Mouse (Mus musculus) stomach, embryonic 16.5 days (tissue): Measurements from ENCODE around the gene Surf6. TPM values are rescaled to one million over a fixed set of nuclear protein-coding genes. Genes with fewer than 3 reads are reported as not detected.

Experiments used
- ATAC-seq: fragments of 200-750 bp; cut with Nextera tagmentation; 2 replicates; pipeline ENCODE4 v1.8.0; 2017; ENCODE audit warnings: moderate number of reproducible peaks, moderate TSS enrichment; ENCODE audit not compliant: insufficient read depth, low FRiP score
- H3K27ac ChIP-seq: fragments of 300-500 bp; sonication (generic); 2 replicates; pipeline ENCODE4 v1.5.1; 2014; ENCODE audit warnings: low read length
- H3K27me3 ChIP-seq: fragments of 300-500 bp; sonication (generic); 2 replicates; pipeline ENCODE4 v1.6.1; 2014; ENCODE audit warnings: low read length, control low read depth, mixed read lengths; ENCODE audit not compliant: control insufficient read depth, insufficient read depth
- H3K36me3 ChIP-seq: fragments of 300-500 bp; sonication (generic); 2 replicates; pipeline ENCODE4 v1.6.1; 2014; ENCODE audit warnings: low read length; ENCODE audit not compliant: control insufficient read depth, insufficient read depth
- H3K4me1 ChIP-seq: fragments of 300-500 bp; sonication (generic); 2 replicates; pipeline ENCODE4 v1.6.1; 2014; ENCODE audit warnings: low read length, control low read depth, mixed read lengths; ENCODE audit not compliant: control insufficient read depth, insufficient read depth
- H3K4me2 ChIP-seq: fragments of 300-500 bp; sonication (generic); 2 replicates; pipeline ENCODE4 v1.6.1; 2014; ENCODE audit warnings: low read depth, low read length, mixed read lengths
- H3K4me3 ChIP-seq: fragments of 300-500 bp; sonication (generic); replicated peaks from 2 replicates; pipeline ENCODE4 v1.5.1; 2014; ENCODE audit warnings: mild to moderate bottlenecking, low read length
- H3K9ac ChIP-seq: fragments of 300-500 bp; sonication (generic); 2 replicates; pipeline ENCODE4 v1.6.1; 2014; ENCODE audit warnings: low read length
- H3K9me3 ChIP-seq: fragments of 300-500 bp; sonication (generic); replicated peaks from 2 replicates; pipeline ENCODE4 v1.6.1; 2016; ENCODE audit warnings: low read length, control low read depth; ENCODE audit not compliant: control insufficient read depth
- WGBS: fragments of 180-500 bp; shearing (Covaris S2); extraction: QIAGEN DNeasy Blood & Tissue Kit; methylation state at CpG from one replicate; pipeline ENCODE4 v1.1.7; 2014; 5-methylcytosine and 5-hydroxymethylcytosine counted together
- polyA plus RNA-seq: library from polyadenylated mRNA; unstranded; fragments of >200 nt; fragmentation: Nextera tagmentation; extraction: Ambion mirVana; gene quantifications from 2 replicates; pipeline ENCODE4 v1.2.1, GENCODE M21; 2015

The Surf6 gene
- polyA plus RNA-seq, 1 experiment from 2014 or later, result 25.1 TPM

DNA sequence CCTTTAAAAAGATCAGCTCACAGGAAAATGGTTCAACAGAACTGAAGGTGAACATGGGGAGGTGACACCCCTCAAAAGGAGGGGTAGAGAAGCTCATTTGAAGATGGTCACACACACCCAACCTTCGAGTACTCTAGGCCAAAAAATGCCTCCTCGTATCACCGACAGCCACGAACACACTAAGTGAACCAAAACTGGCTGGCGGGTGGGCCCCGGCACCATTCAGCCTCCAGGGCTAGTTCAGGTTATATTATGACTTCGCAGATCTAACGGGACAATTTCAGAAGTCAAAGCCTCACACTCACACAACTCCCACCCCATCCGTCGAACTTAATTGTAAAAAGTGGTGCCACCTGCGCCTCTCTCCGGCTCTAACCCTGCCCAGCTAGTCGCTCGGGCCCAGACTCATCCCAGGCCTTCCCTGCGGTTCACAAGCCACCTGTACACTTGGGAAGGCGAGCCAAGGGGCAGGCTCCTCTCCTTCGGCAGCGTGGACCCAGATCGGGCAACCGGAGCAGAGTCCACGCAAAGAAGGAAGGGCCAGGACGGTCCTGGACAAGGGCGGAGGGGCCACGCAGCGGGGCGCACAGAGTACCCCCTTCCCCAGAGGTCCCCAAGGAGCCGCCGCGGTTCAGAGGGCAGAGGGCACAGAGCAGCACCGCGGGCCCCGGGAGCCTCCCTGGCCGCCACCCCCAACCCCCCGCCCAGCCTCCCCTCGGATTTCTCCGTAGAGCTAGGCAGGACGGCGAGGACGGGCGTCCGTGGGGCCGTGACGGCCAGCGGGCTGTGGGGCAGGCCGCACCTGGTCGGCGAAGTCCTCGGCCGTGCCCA is 30.0 kb upstream of the Surf6 start:
- Histone ChIP-seq H3K9me3 (no peaks in the 10 kb centered on the region), H3K4me2 (peak overlapping the region; percentile 86), H3K36me3 (peaks cover 18% of the 10 kb centered on the region; the same call in 1 of the 2 replicates), H3K4me3 (peak overlapping the region; percentile 99), H3K27ac (peak overlapping the region; percentile 95), H3K27me3 (no peaks in the 10 kb centered on the region), H3K4me1 (peaks cover 33% of the 10 kb centered on the region), H3K9ac (peak overlapping the region; percentile 100)
- under 1% methylated on average over 49 of the region's 49 CpGs for WGBS
- no peak; the same call in 1 of the 2 replicates for ATAC-seq

DNA sequence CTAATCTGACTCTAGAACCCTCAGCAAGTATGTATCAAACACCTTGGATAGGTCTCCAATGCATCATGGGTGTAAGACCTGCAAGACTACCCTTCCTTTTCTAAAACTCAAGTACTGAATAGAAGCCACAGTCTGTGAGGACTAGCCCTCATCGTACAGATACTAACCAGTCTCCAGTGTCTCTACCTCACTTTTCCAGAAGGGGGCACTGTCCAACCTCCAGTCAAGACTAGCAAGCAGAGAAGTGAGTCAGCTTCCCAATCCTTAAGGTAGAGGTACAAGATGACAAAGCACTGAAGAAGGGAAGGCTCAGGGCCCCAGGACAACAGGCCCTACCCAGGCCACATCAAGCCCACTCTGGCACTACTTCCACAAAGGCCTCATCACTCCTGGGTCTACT is 27.7 kb upstream of the Surf6 start:
- no peaks in the 10 kb centered on the region for H3K9me3 ChIP-seq
- 55% methylated on average over 1 of the region's 1 CpGs for WGBS
- 0 out of 2 replicates have a peak overlapping the region, but pooled peaks have one; percentile 86 for H3K4me2 ChIP-seq
- H3K36me3 ChIP-seq, result peaks cover 19% of the 10 kb centered on the region
- ATAC-seq, result no peak
- no peak overlapping the region for H3K27ac ChIP-seq
- no peaks in the 10 kb centered on the region for H3K27me3 ChIP-seq
- peaks cover 33% of the 10 kb centered on the region for H3K4me1 ChIP-seq
- H3K4me3 ChIP-seq, result no peak overlapping the region
- no peak overlapping the region for H3K9ac ChIP-seq

DNA sequence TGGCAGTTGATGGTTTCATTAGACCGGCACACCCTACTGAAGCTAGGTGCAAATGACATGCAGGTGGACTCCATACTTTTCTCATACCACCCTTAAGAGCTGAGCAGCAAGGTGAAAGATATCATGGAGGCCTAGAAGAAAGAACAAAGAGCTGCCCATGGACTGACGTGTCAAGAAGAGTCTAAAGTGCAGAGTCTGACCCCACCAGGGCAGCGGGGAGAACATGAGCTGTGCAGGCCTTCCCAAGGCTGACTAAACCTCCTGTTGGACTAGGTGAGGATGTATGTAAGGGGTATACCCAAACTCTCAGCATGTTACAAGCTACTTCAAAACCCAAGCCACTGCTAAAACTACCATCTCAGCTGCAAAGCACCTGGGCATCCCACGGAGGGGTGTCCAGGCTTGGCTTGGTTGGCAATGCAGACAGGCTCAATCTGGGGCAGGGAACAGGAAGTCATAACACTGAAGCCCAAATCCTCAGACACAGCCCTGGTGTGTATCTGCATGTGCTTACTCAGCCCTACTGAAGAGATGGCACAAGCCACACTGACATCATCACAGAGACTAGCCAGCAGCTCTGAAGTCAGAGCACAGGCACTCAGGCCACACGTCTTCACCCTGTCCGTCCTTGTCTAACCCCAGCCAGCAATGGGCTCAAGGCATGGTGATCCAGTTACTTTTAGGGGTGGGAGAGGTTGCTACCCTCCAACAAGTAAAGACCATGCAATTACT is 25.2 kb upstream of the Surf6 start:
- no peak for ATAC-seq
- no peaks in the 10 kb centered on the region for H3K27me3 ChIP-seq
- peaks cover 28% of the 10 kb centered on the region for H3K36me3 ChIP-seq
- no peak overlapping the region for H3K27ac ChIP-seq
- H3K4me1 ChIP-seq, result peaks cover 30% of the 10 kb centered on the region
- WGBS, result 86% methylated on average over 6 of the region's 6 CpGs
- no peaks in the 10 kb centered on the region for H3K9me3 ChIP-seq
- no peak overlapping the region for H3K4me2 ChIP-seq
- H3K4me3 ChIP-seq, result no peak overlapping the region
- peak overlapping the region; percentile 16; the same call in 1 of the 2 replicates for H3K9ac ChIP-seq

DNA sequence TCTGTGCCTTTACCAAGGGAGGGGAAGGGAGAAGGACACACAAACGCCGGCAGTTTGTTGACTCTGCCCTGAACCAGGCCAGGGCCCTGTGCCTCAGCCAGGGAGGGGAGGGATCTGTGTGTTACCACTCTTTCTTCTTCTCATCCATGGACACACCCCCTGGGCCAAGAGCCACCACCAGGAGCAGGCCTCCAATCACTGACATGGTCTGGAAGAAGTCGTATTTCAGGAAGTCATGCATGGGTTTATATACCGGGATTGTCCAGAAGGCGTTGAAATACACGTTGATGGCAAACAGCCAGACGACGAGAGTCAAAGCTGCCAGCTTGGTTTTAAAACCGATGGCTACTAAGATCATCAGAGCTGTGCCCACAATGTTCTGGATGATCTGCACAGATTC is 19.1 kb upstream of the Surf6 start:
- no peak overlapping the region for H3K27ac ChIP-seq

DNA sequence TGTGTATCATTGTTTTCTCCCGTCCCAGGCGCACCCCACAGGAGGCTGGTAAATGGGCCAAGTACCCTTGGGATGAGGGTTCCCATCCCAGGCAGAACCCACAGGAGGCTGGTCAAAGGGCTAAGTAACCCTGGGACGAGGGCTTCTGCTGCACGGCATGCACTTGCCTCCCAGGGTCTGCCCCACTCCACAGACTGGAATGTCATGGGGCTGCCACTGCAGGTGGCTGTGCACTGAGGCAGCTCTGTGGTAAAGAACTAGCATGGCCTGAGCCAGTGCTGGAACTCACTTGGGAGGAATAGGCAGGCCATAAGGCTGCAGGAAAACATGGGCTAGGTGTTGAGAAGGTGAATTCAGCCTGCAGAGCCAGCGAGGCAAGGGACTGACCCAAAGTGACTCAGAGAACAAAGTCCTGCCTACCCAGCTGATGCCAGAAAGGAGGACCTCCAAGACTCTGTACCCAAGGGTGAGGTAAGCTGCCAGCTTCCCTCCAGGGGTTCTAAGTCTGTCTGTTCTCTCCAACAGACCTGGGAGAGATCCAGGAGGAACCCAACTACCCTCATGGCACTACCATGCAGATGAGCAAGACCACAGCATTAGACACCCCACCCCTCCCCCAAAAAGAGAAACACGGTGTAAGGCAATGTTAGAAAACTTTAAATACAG is 17.6 kb upstream of the Surf6 start:
- peaks cover 46% of the 10 kb centered on the region for H3K36me3 ChIP-seq
- peaks cover 13% of the 10 kb centered on the region for H3K4me1 ChIP-seq
- H3K9me3 ChIP-seq, result no peaks in the 10 kb centered on the region
- no peak overlapping the region for H3K9ac ChIP-seq
- ATAC-seq, result no peak
- H3K27ac ChIP-seq, result no peak overlapping the region
- H3K4me3 ChIP-seq, result no peak overlapping the region
- no peaks in the 10 kb centered on the region for H3K27me3 ChIP-seq
- 89% methylated on average over 6 of the region's 6 CpGs for whole genome bisulfite sequencing
- H3K4me2 ChIP-seq, result no peak overlapping the region

More for the DNA sequence above, 19.1 kb upstream of the Surf6 start:
- 53% methylated on average over 9 of the region's 9 CpGs for WGBS
- ATAC-seq, result peak; percentile 53; the same call in 1 of the 2 replicates
- H3K9ac ChIP-seq, result no peak overlapping the region
- no peak overlapping the region for H3K4me2 ChIP-seq
- peaks cover 48% of the 10 kb centered on the region for H3K36me3 ChIP-seq
- peaks cover 10% of the 10 kb centered on the region for H3K4me1 ChIP-seq
- no peaks in the 10 kb centered on the region for H3K9me3 ChIP-seq
- H3K4me3 ChIP-seq, result no peak overlapping the region
- no peaks in the 10 kb centered on the region for H3K27me3 ChIP-seq

DNA sequence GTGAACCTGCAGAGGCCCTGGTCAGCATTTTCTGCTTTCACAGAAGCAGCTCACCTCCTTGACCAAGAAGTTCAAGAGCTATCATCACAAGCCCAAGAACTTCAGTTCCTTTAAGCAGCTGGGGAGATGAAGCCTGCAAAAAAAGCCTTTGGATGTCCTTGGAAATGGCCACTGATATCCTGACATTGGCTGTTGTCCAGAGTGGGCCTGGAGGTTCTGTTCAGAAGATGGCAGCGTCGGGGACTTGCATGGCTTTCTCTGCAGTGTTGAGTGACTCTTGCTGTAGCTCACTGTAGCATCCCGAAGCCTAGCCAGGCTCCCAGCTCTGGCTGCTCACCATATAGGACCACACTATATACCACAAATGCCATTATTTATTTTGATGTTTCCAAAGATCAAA is 17.0 kb upstream of the Surf6 start:
- ATAC-seq, result no peak
- 84% methylated on average over 3 of the region's 3 CpGs for WGBS
- peaks cover 39% of the 10 kb centered on the region for H3K36me3 ChIP-seq
- no peak overlapping the region for H3K4me3 ChIP-seq
- no peaks in the 10 kb centered on the region for H3K9me3 ChIP-seq
- no peak overlapping the region for H3K9ac ChIP-seq
- no peaks in the 10 kb centered on the region for H3K27me3 ChIP-seq
- H3K4me2 ChIP-seq, result no peak overlapping the region
- H3K27ac ChIP-seq, result no peak overlapping the region
- H3K4me1 ChIP-seq, result peaks cover 18% of the 10 kb centered on the region

DNA sequence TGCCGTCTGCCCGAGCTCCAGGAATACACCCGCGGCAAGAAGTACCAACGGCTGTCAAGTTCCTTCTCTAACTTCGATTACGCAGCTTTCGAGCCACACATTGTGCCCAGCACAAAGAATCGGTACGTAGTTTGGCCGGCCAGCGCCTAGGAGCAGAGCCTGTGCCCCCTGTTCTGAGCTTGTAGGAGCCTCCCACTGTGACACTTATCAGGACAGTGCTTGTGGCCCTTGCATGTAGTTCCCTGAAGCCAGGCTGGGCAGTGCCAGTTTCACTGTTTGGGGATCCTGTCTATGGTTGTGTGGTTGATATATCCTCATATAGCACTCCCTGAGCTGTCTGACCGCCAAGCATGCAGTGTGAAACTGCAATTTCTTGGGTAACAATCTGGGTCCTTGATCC is 14.1 kb upstream of the Surf6 start:
- no peaks in the 10 kb centered on the region for H3K27me3 ChIP-seq
- ATAC-seq, result no peak
- H3K4me1 ChIP-seq, result peaks cover 25% of the 10 kb centered on the region
- peak overlapping the region; percentile 88 for H3K4me2 ChIP-seq
- H3K27ac ChIP-seq, result peak overlapping the region; percentile 74
- no peaks in the 10 kb centered on the region for H3K9me3 ChIP-seq
- H3K9ac ChIP-seq, result peak overlapping the region; percentile 78
- WGBS, result 2% methylated on average over 13 of the region's 13 CpGs
- H3K4me3 ChIP-seq, result peak overlapping the region; percentile 70
- H3K36me3 ChIP-seq, result peaks cover 46% of the 10 kb centered on the region

DNA sequence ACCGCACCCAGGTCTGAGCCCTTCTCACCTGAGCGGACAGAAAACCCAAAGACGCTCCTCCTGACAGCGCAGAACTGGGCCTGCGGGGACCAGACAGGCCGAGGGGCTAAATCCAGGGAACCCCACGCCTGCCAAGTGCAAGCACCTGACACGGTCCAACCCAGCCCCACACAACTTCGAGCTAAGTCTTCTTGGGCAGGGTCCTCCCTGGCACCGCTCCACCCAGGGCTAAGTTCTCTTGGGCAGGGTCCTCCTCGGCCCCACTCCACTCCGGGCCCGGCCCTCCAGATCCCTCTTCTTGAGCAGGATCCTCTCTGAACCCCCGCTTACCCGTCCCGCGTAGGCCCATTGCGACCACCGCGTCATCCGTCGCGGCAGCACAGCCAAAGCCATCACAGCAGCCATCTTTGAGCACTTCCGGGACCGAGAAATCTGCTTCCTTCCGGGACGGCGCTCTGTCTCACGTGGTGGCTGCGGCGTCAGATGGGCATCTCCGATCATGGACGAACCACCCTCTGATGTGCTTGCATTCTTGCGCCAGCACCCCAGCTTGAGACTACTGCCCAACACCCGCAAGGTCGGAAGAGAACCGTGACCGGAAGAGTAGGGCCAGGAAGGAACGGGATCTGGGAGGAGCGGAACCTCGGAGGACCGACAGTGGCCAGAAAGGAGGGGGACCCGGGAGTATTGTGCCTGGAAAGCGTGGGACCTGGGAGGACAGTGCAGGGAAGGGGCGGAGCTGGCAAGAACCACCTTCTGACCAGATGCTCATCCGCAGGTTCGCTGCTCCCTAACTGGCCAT is 13.4 kb upstream of the Surf6 start, which contains the start of the genes Surf2 and Surf1:
Gene Surf2, plus strand, starts transcription at position 441 of the 802 bp plus-strand sequence.
Gene Surf1, minus strand, starts transcription at position 604 of the 802 bp plus-strand sequence.
- H3K4me2 ChIP-seq, result peak within 1 kb of the TSS; percentile 88

More for the DNA sequence above, 13.4 kb upstream of the Surf6 start, which contains the start of the genes Surf2 and Surf1:
- Histone ChIP-seq H3K4me3 (peak within 1 kb of the TSS; percentile 70), H3K27me3 (no peaks in the 10 kb centered on the region), H3K9ac (peak within 1 kb of the TSS; percentile 78), H3K4me1 (peaks cover 27% of the 10 kb centered on the region), H3K27ac (peak within 1 kb of the TSS; percentile 74), H3K9me3 (no peaks in the 10 kb centered on the region), H3K36me3 (peaks cover 42% of the 10 kb centered on the region)
- ATAC-seq, result peak; percentile 62; the same call in 1 of the 2 replicates
- WGBS, result 2% methylated on average over 47 of the region's 47 CpGs
